Mouse (Mus musculus): ENCODE results near the gene Srsf11. TPM values are rescaled to one million over a fixed set of nuclear protein-coding genes. Genes with fewer than 3 reads are reported as not detected.

The Srsf11 gene
- 202 and 238 TPM in 2 replicates for polyA plus RNA-seq (2015; fragmentation: Nextera tagmentation; extraction: Ambion mirVana)

- ATAC-seq: peak; percentile 97
- Histone ChIP-seq H3K4me3 (replicated peaks) (peak within 1 kb of the TSS; percentile 90), H3K9ac (peak within 1 kb of the TSS; percentile 85), H3K27ac (peak within 1 kb of the TSS; percentile 82), H3K4me1 (replicated peaks) (peaks cover 12% of the 10 kb centered on the region; the same call in 1 of the 2 replicates), H3K9me3 (no peaks in the 10 kb centered on the region), H3K27me3 (replicated peaks) (no peaks in the 10 kb centered on the region), H3K36me3 (no peaks in the 10 kb centered on the region), H3K4me2 (replicated peaks) (peak within 1 kb of the TSS; percentile 62)
- WGBS: under 1% methylated on average over 55 of the region's 55 CpGs
Measured at GRCm38 (mm10) chr3:158036329-158036988, at the start of gene Srsf11, which contains the start of gene Lrrc40. Gene Srsf11 (minus strand): TSS chr3:158036639. Gene Lrrc40 (plus strand): TSS chr3:158036662.

- H3K9me3 ChIP-seq: no peaks in the 10 kb centered on the region
- no peaks in the 10 kb centered on the region for H3K4me1 ChIP-seq (replicated peaks)
- no peak overlapping the region for H3K9ac ChIP-seq
- H3K36me3 ChIP-seq: no peaks in the 10 kb centered on the region
- no peak for ATAC-seq
- H3K27ac ChIP-seq: no peak overlapping the region
- 70% methylated on average over 5 of the region's 5 CpGs for WGBS
- H3K27me3 ChIP-seq (replicated peaks): no peaks in the 10 kb centered on the region
- no peak overlapping the region for H3K4me2 ChIP-seq (replicated peaks)
- H3K4me3 ChIP-seq (replicated peaks): no peak overlapping the region
Measured at GRCm38 (mm10) chr3:158077828-158078227, 41.4 kb upstream of the Srsf11 start.

DNA sequence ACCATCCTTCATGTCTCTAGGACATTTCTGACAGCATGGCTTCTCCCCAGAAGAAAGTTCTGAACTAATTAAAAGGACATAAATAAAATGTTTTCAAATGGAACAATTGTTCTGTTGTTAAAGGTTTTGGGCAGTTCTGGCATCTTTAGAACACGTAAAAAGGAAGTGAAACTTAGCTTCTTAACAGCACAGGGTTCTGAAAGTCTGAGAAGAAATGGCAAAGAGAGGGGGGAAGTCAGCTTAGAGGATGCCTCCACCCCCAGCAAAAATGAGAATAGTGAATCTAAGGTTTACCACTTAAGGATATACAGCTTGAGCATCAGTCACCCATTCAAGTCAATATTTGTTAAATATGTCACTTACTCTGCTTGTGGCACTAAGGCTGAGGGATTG lies 40.9 kb upstream of the Srsf11 start:
- WGBS: 55% methylated on average over 1 of the region's 1 CpGs
- Histone ChIP-seq H3K27me3 (replicated peaks) (no peaks in the 10 kb centered on the region), H3K4me1 (replicated peaks) (no peaks in the 10 kb centered on the region), H3K9me3 (no peaks in the 10 kb centered on the region), H3K4me2 (replicated peaks) (no peak overlapping the region), H3K9ac (no peak overlapping the region), H3K27ac (no peak overlapping the region), H3K36me3 (no peaks in the 10 kb centered on the region), H3K4me3 (replicated peaks) (no peak overlapping the region)
- no peak for ATAC-seq

GRCm38 (mm10) chr3:158076685-158077379 lies 40.4 kb upstream of the Srsf11 start:
- no peaks in the 10 kb centered on the region for H3K4me1 ChIP-seq (replicated peaks)
- H3K36me3 ChIP-seq: no peaks in the 10 kb centered on the region
- WGBS: 46% methylated on average over 4 of the region's 4 CpGs
- H3K27me3 ChIP-seq (replicated peaks): no peaks in the 10 kb centered on the region
- H3K4me3 ChIP-seq (replicated peaks): no peak overlapping the region
- H3K27ac ChIP-seq: no peak overlapping the region
- H3K9ac ChIP-seq: no peak overlapping the region
- no peaks in the 10 kb centered on the region for H3K9me3 ChIP-seq
- ATAC-seq: no peak
- no peak overlapping the region for H3K4me2 ChIP-seq (replicated peaks)

GRCm38 (mm10) chr3:158075004-158075403 lies 38.6 kb upstream of the Srsf11 start:
- ATAC-seq: no peak
- H3K4me3 ChIP-seq (replicated peaks): no peak overlapping the region
- H3K36me3 ChIP-seq: no peaks in the 10 kb centered on the region
- no peak overlapping the region for H3K27ac ChIP-seq
- no peak overlapping the region for H3K9ac ChIP-seq
- no peaks in the 10 kb centered on the region for H3K27me3 ChIP-seq (replicated peaks)
- no peaks in the 10 kb centered on the region for H3K9me3 ChIP-seq
- no peaks in the 10 kb centered on the region for H3K4me1 ChIP-seq (replicated peaks)
- 78% methylated on average over 2 of the region's 2 CpGs for WGBS
- no peak overlapping the region for H3K4me2 ChIP-seq (replicated peaks)

DNA sequence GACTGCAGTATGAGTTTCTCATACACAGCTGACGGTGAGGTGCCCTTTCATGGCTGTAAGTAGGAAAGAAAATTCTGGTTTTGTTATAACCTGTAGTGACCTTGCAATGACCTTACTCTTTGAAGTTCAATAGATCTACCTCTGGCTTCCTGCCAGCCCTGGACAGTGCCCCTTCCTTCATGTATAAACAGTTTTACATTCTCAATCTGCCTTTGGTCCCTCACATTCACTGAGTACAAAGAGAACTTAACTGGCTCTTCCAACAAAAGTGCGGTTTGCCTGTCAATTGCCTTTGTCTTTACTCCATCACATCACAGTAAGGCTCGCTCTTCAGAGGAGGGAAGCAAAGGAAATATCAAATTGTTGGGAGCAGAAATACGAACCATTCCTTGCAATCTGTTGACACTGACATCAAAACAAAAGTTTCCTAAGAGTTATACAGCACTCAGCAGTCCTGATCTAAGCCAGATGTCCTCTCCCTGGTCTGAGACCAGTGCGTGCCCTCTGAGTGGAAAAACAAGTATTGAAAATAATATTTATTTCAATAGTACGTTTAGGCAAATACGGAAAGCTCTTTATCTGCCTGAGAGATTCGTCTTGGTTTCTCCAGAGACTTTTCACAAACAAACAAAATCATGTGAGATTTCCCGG lies 32.3 kb upstream of the Srsf11 start:
- no peak for ATAC-seq
- no peaks in the 10 kb centered on the region for H3K9me3 ChIP-seq
- no peaks in the 10 kb centered on the region for H3K36me3 ChIP-seq
- no peak overlapping the region for H3K27ac ChIP-seq
- no peak overlapping the region for H3K9ac ChIP-seq
- no peak overlapping the region for H3K4me2 ChIP-seq (replicated peaks)
- H3K4me1 ChIP-seq (replicated peaks): no peaks in the 10 kb centered on the region
- WGBS: 42% methylated on average over 9 of the region's 9 CpGs
- H3K4me3 ChIP-seq (replicated peaks): no peak overlapping the region
- H3K27me3 ChIP-seq (replicated peaks): no peaks in the 10 kb centered on the region

- Histone ChIP-seq H3K36me3 (no peaks in the 10 kb centered on the region), H3K4me2 (replicated peaks) (no peak overlapping the region), H3K27me3 (replicated peaks) (no peaks in the 10 kb centered on the region), H3K4me3 (replicated peaks) (no peak overlapping the region), H3K9ac (no peak overlapping the region), H3K27ac (no peak overlapping the region), H3K9me3 (no peaks in the 10 kb centered on the region), H3K4me1 (replicated peaks) (no peaks in the 10 kb centered on the region)
- no peak for ATAC-seq
- 52% methylated on average over 7 of the region's 7 CpGs for WGBS
Measured at GRCm38 (mm10) chr3:158067916-158068315, 31.5 kb upstream of the Srsf11 start.

DNA sequence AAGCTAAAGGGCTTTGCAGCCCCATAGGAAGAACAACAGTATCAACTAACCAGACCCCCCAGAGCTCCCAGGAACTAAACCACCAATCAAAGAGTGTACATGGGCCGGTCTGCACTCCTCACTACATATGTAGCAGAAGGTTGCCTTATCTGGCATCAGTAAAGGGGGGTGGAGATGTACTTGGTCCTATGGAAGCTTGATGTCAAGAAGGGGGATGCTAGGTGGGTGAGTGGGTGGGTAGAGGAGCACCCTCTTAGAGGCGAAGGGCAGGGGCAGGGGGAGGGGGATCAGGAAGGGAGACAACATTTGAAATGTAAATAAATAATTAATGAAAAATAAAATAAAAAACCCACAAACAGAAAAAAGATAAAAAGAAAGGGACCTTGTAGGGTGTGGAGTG lies 28.8 kb upstream of the Srsf11 start:
- ATAC-seq: no peak
- Histone ChIP-seq H3K4me3 (replicated peaks) (no peak overlapping the region), H3K9ac (no peak overlapping the region), H3K27ac (no peak overlapping the region), H3K9me3 (no peaks in the 10 kb centered on the region), H3K4me1 (replicated peaks) (no peaks in the 10 kb centered on the region), H3K36me3 (no peaks in the 10 kb centered on the region), H3K4me2 (replicated peaks) (no peak overlapping the region), H3K27me3 (replicated peaks) (no peaks in the 10 kb centered on the region)
- 88% methylated on average over 2 of the region's 2 CpGs for WGBS

DNA sequence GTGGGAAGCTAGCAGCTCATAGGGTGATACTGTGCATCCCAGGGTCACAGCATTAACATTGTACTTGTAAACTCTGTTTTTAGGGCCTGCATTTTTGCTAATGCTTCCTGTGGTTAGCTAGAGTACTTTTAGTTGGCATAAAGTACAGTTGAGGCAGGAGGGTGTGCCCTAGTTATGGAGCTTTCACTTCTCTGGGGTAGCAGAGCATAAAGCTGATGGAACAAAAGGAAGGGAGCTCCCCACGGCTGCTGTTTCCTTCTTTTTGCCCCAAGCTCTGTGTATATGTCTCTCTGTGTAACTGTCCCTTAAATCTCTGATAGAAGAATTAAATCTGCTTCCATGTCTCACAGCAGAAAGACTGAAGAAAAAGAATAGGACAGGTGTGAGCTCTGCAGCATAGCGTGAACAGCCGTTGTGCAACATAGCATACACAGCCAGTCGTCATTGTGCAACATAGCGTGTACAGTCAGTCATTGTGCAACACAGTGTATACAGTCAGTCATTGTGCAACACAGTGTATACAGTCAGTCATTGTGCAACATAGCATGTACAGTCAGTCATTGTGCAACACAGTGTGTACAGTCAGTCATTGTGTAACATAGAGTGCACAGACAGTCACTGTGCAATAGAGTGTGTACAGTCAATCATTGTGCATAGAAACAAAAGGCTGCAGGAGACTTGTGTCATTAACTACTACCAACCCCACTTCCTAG lies 25.5 kb upstream of the Srsf11 start:
- Histone ChIP-seq H3K4me2 (replicated peaks) (no peak overlapping the region), H3K27ac (no peak overlapping the region), H3K9ac (no peak overlapping the region), H3K27me3 (replicated peaks) (no peaks in the 10 kb centered on the region), H3K4me3 (replicated peaks) (no peak overlapping the region), H3K36me3 (no peaks in the 10 kb centered on the region), H3K4me1 (replicated peaks) (no peaks in the 10 kb centered on the region), H3K9me3 (no peaks in the 10 kb centered on the region)
- ATAC-seq: no peak
- WGBS: 91% methylated on average over 5 of the region's 5 CpGs

GRCm38 (mm10) chr3:158060621-158061291 lies 24.3 kb upstream of the Srsf11 start:
- peaks cover 6% of the 10 kb centered on the region; the same call in 1 of the 2 replicates for H3K36me3 ChIP-seq
- 82% methylated on average over 2 of the region's 2 CpGs for WGBS
- no peak overlapping the region for H3K9ac ChIP-seq

GRCm38 (mm10) chr3:158049508-158049907 lies 13.1 kb upstream of the Srsf11 start:
- 81% methylated on average over 2 of the region's 2 CpGs for WGBS
- no peak for ATAC-seq
- no peak overlapping the region for H3K4me2 ChIP-seq (replicated peaks)
- no peaks in the 10 kb centered on the region for H3K9me3 ChIP-seq
- no peak overlapping the region for H3K9ac ChIP-seq
- H3K27ac ChIP-seq: no peak overlapping the region
- H3K27me3 ChIP-seq (replicated peaks): no peaks in the 10 kb centered on the region
- H3K4me1 ChIP-seq (replicated peaks): no peaks in the 10 kb centered on the region
- no peak overlapping the region for H3K4me3 ChIP-seq (replicated peaks)
- no peaks in the 10 kb centered on the region for H3K36me3 ChIP-seq

More at GRCm38 (mm10) chr3:158060621-158061291, 24.3 kb upstream of the Srsf11 start:
- Histone ChIP-seq H3K4me3 (replicated peaks) (no peak overlapping the region), H3K4me2 (replicated peaks) (no peak overlapping the region), H3K9me3 (no peaks in the 10 kb centered on the region), H3K27me3 (replicated peaks) (no peaks in the 10 kb centered on the region), H3K4me1 (replicated peaks) (no peaks in the 10 kb centered on the region), H3K27ac (no peak overlapping the region)
- ATAC-seq: no peak

GRCm38 (mm10) chr3:158040755-158041154 lies 4.3 kb upstream of the Srsf11 start:
- no peak for ATAC-seq
- Histone ChIP-seq H3K4me1 (replicated peaks) (no peaks in the 10 kb centered on the region), H3K27ac (no peak overlapping the region), H3K4me2 (replicated peaks) (no peak overlapping the region), H3K9ac (no peak overlapping the region), H3K27me3 (replicated peaks) (no peaks in the 10 kb centered on the region), H3K9me3 (no peaks in the 10 kb centered on the region), H3K36me3 (no peaks in the 10 kb centered on the region), H3K4me3 (replicated peaks) (no peak overlapping the region)
- 85% methylated on average over 2 of the region's 2 CpGs for WGBS

All from intestine, embryonic 15.5 days (tissue).